14 mouse cellular contexts compared by ENCODE assay signal in genomic region chr13:52596692-52597091, GRCm38 (mm10). TPM values are rescaled to one million over a fixed set of nuclear protein-coding genes. Genes with fewer than 3 reads are reported as not detected.
A peak's percentile ranks its signal among the peaks of the same experiment; 100 is the strongest.
DNase-seq lines count a peak whose midpoint lies in the region; ATAC-seq and TF ChIP-seq lines count a peak whose summit lies in the region.
"Had no signal": no experiment of that assay in that cellular context is flagged by ENCODE, and none has a peak within 500 bp of the region (broad histone marks: within the 10 kb centered on the region; RNA-seq: fewer than 3 reads in every experiment).

No protein-coding gene starts in this region.

- TF ChIP-seq POLR2A in bone marrow macrophage, adult 2 months (IDR thresholded peaks at IDR 0.05; ENCODE audit: borderline replicate concordance, low read depth, low read length) = no peak

- H3K27ac ChIP-seq in bone marrow macrophage, adult 2 months (ENCODE audit: insufficient read depth, low read depth, low read length) = peak overlapping the region; percentile 95
- no peak overlapping the region for H3K27ac ChIP-seq in liver, embryonic 13.5 days
- H3K27ac ChIP-seq: forebrain, embryonic 12.5 days; heart, embryonic 13.5 days; hindbrain, embryonic 15.5 days had no signal

- H3K9me3 ChIP-seq in liver, embryonic 13.5 days (replicated peaks) = no peaks in the 10 kb centered on the region
- H3K9me3 ChIP-seq: forebrain, embryonic 12.5 days; hindbrain, embryonic 15.5 days had no signal

- TF ChIP-seq CTCF in bone marrow macrophage, adult 2 months (IDR thresholded peaks at IDR 0.05; ENCODE audit: low read depth, low read length) = no peak

- peak; percentile 64 to 73 for DNase-seq in spleen, postnatal 36 days (ENCODE audit: low spot score in 2 of 2)
- no peak for DNase-seq in spleen, postnatal 4 days (ENCODE audit: low spot score in 2 of 2)
- DNase-seq in liver, embryonic 13.5 days = no peak
- DNase-seq in adrenal gland, postnatal 4 days (ENCODE audit: low spot score in 2 of 2) = no peak
- no peak for DNase-seq in gastrocnemius, postnatal 4 days (ENCODE audit: low spot score in 2 of 2)
- DNase-seq: adrenal gland, postnatal 14 days; cerebellum, adult 2 months; layer of hippocampus, adult 9-11 months; right cerebral cortex, adult 18-20 months had no signal

- 18% methylated on average over 5 of the region's 5 CpGs for WGBS in liver, embryonic 13.5 days (ENCODE audit: insufficient replicate concordance)

- peaks cover 47% of the 10 kb centered on the region for H3K4me1 ChIP-seq in bone marrow macrophage, adult 2 months (ENCODE audit: control insufficient read depth, insufficient read depth, low read length)
- H3K4me1 ChIP-seq in liver, embryonic 13.5 days (replicated peaks) = no peaks in the 10 kb centered on the region
- H3K4me1 ChIP-seq: forebrain, embryonic 12.5 days; heart, embryonic 13.5 days; hindbrain, embryonic 15.5 days had no signal

- no peaks in the 10 kb centered on the region for H3K36me3 ChIP-seq in liver, embryonic 13.5 days
- H3K36me3 ChIP-seq: forebrain, embryonic 12.5 days; hindbrain, embryonic 15.5 days had no signal

- peak overlapping the region; percentile 72 for H3K4me3 ChIP-seq in bone marrow macrophage, adult 2 months (ENCODE audit: insufficient read depth, low read length)
- peak overlapping the region; percentile 20; the same call in 1 of the 2 replicates for H3K4me3 ChIP-seq in liver, embryonic 13.5 days (replicated peaks)
- H3K4me3 ChIP-seq: forebrain, embryonic 12.5 days; heart, embryonic 13.5 days; hindbrain, embryonic 15.5 days had no signal

- H3K27me3 ChIP-seq in liver, embryonic 13.5 days = no peaks in the 10 kb centered on the region
- H3K27me3 ChIP-seq: forebrain, embryonic 12.5 days; heart, embryonic 13.5 days; hindbrain, embryonic 15.5 days had no signal

- ATAC-seq in liver, embryonic 13.5 days (ENCODE audit: low read depth) = no peak
- peak; percentile 59 for ATAC-seq in neutrophil, adult 5-6 weeks (ENCODE audit: extremely low read depth, insufficient number of reproducible peaks, low FRiP score, poor library complexity, severe bottlenecking)

- peak overlapping the region; percentile 19; the same call in 1 of the 2 replicates for H3K4me2 ChIP-seq in liver, embryonic 13.5 days
- H3K4me2 ChIP-seq: forebrain, embryonic 12.5 days; heart, embryonic 13.5 days; hindbrain, embryonic 15.5 days had no signal

- no peak overlapping the region for H3K9ac ChIP-seq in liver, embryonic 13.5 days
- H3K9ac ChIP-seq: forebrain, embryonic 12.5 days; heart, embryonic 13.5 days; hindbrain, embryonic 15.5 days had no signal

RNA-seq across cellular contexts. Expression of gene Syk, which starts 13.7 kb away (rescaled TPM):
- polyA plus RNA-seq in bone marrow macrophage, adult 2 months (2012; ENCODE audit: insufficient read depth, insufficient read length, missing spikeins) = 182 and 184 TPM in 2 replicates
- 4.4 and 5.0 TPM in 2 replicates for polyA plus RNA-seq in liver, embryonic 13.5 days (2015; fragmentation: Nextera tagmentation; extraction: Ambion mirVana)
- 778 and 787 TPM in 2 replicates for total RNA-seq in neutrophil, adult 5-6 weeks (2017)
- 1 to 10 TPM; 6.9 to 8.7 TPM for total RNA-seq in adrenal gland, postnatal 4 days (2021)
- 1 to 10 TPM; 5.6 to 5.9 TPM for total RNA-seq in gastrocnemius, postnatal 4 days (2021)

Comparison
In these comparisons a context has a peak if more than half of its experiments do, and no peak if none do; other contexts are left out.
1. DNase-seq: peak in spleen, postnatal 36 days (2 of 2); none in spleen, postnatal 4 days (0 of 2), liver, embryonic 13.5 days (single experiment), adrenal gland, postnatal 4 days (0 of 2) and gastrocnemius, postnatal 4 days (0 of 2).
2. RNA of gene Syk, which starts 13.7 kb away (total RNA-seq): 778 to 787 TPM in neutrophil, adult 5-6 weeks; 6.9 to 8.7 TPM in adrenal gland, postnatal 4 days and 5.6 to 5.9 TPM in gastrocnemius, postnatal 4 days; every median in the first group is over 10 times any median in the second.